Mouse (Mus musculus) CH12.LX (cell line): ENCODE measurements around the gene Hspa1a.

Source experiments
- CHD1 ChIP-seq: IDR thresholded peaks from 2 replicates; pipeline ENCODE4 v1.6.1; 2012; ENCODE audit warnings: low read depth, low read length, improper control_type of control experiment, inconsistent platforms
- CHD2 ChIP-seq: IDR thresholded peaks from 2 replicates; pipeline ENCODE4 v1.6.1; 2011; ENCODE audit warnings: low read length, improper control_type of control experiment
- CTCF ChIP-seq, 2 experiments: IDR thresholded peaks in 1 of 2; conservative IDR thresholded peaks in 1 of 2; 2 replicates each; pipeline ENCODE4 v1.5.1; 2011 to 2012; ENCODE audit warnings: low read depth in 2 of 2, low read length in 2 of 2, improper control_type of control experiment in 1 of 2, inconsistent platforms in 1 of 2, mild to moderate bottlenecking in 1 of 2, moderate library complexity in 1 of 2
- JUND ChIP-seq: conservative IDR thresholded peaks from 2 replicates; pipeline ENCODE4 v1.6.1; 2011; ENCODE audit warnings: low read depth, low read length, improper control_type of control experiment
- MAFK ChIP-seq: IDR thresholded peaks from 2 replicates; pipeline ENCODE4 v1.6.1; 2011; ENCODE audit warnings: low read length, improper control_type of control experiment; ENCODE audit not compliant: insufficient replicate concordance
- MEF2A ChIP-seq: IDR thresholded peaks from 2 replicates; pipeline ENCODE4 v1.6.1; 2014; ENCODE audit warnings: low read depth, mild to moderate bottlenecking, inconsistent platforms, low read length, improper control_type of control experiment, borderline replicate concordance
- MXI1 ChIP-seq: IDR thresholded peaks from 2 replicates; pipeline ENCODE4 v1.6.1; 2011; ENCODE audit warnings: mild to moderate bottlenecking, low read depth, low read length, improper control_type of control experiment
- NRF1 ChIP-seq: IDR thresholded peaks from 2 replicates; pipeline ENCODE4 v1.6.1; 2014; ENCODE audit warnings: low read depth, mild to moderate bottlenecking, inconsistent platforms, low read length, improper control_type of control experiment, moderate library complexity
- POLR2A ChIP-seq: IDR thresholded peaks from 2 replicates; pipeline ENCODE4 v1.6.1; 2011; ENCODE audit warnings: low read depth, mild to moderate bottlenecking, improper control_type of control experiment, low read length
- RCOR1 ChIP-seq: conservative IDR thresholded peaks from 2 replicates; pipeline ENCODE4 v1.6.1; 2012; ENCODE audit warnings: low read depth, mild to moderate bottlenecking, inconsistent platforms, low read length, improper control_type of control experiment
- SMC3 ChIP-seq: IDR thresholded peaks from 2 replicates; pipeline ENCODE4 v1.6.1; 2011; ENCODE audit warnings: low read depth, low read length, improper control_type of control experiment
- USF1 ChIP-seq: IDR thresholded peaks from 2 replicates; pipeline ENCODE4 v1.6.1; 2014; ENCODE audit warnings: low read depth, mild to moderate bottlenecking, inconsistent platforms, low read length, improper control_type of control experiment
- USF2 ChIP-seq: conservative IDR thresholded peaks from 2 replicates; pipeline ENCODE4 v1.6.1; 2011; ENCODE audit warnings: low read depth, low read length, improper control_type of control experiment

- TF ChIP-seq USF1 (no peak), RCOR1 (no peak), MEF2A (no peak), USF2 (no peak), MXI1 (no peak; the same call in 1 of the 2 replicates), CTCF (conservative IDR thresholded peaks at IDR 0.05 in 1 of 2, IDR thresholded peaks at IDR 0.05 in 1 of 2; ENCODE audit: low read depth in 2 of 2, low read length in 2 of 2) (no peak), MAFK (no peak), NRF1 (no peak), POLR2A (peak; percentile 71), CHD1 (peak; percentile 51; the same call in 1 of the 2 replicates), CHD2 (no peak), SMC3 (no peak), JUND (no peak)
These were observed 30.4 kb upstream of the Hspa1a start for GRCm38 (mm10) chr17:35002153-35002865.
